Mouse (Mus musculus): ENCODE results near the gene Nr1h2. TPM values are rescaled to one million over a fixed set of nuclear protein-coding genes. Genes with fewer than 3 reads are reported as not detected.

Gene Nr1h2
- total RNA-seq, 2 experiments from 2014 or later: 28.8 to 69.2 TPM

Other genes starting within 250 kb of the Nr1h2 start
- 0.74 and 0.77 TPM in 2 replicates for gene Clec11a, start 247.0 kb downstream of the Nr1h2 start, total RNA-seq (2014; fragmentation: Nextera tagmentation)
- gene Clec11a, start 247.0 kb downstream of the Nr1h2 start, total RNA-seq (2017): 1.7 and 4.3 TPM in 2 replicates
- 0.22 and 1.3 TPM in 2 replicates for gene Shank1, start 243.7 kb downstream of the Nr1h2 start, total RNA-seq (2014; fragmentation: Nextera tagmentation)
- 0.27 TPM in 1 of 2 replicates, not detected in the other for gene Shank1, start 243.7 kb downstream of the Nr1h2 start, total RNA-seq (2017)
- not detected in 2 replicates for gene Syt3, start 169.8 kb downstream of the Nr1h2 start, total RNA-seq (2014; fragmentation: Nextera tagmentation)
- 0.61 TPM in 1 of 2 replicates, not detected in the other for gene Syt3, start 169.8 kb downstream of the Nr1h2 start, total RNA-seq (2017)
- not detected in 2 replicates for gene 1700008O03Rik, start 168.1 kb downstream of the Nr1h2 start, total RNA-seq (2014; fragmentation: Nextera tagmentation)
- 0.65 TPM in 1 of 2 replicates, not detected in the other for gene 1700008O03Rik, start 168.1 kb downstream of the Nr1h2 start, total RNA-seq (2017)
- gene Lrrc4b, start 124.9 kb downstream of the Nr1h2 start, total RNA-seq (2014; fragmentation: Nextera tagmentation): not detected in 2 replicates
- not detected in 2 replicates for gene Lrrc4b, start 124.9 kb downstream of the Nr1h2 start, total RNA-seq (2017)
- not detected in 2 replicates for gene Aspdh, start 88.6 kb downstream of the Nr1h2 start, total RNA-seq (2014; fragmentation: Nextera tagmentation)
- gene Aspdh, start 88.6 kb downstream of the Nr1h2 start, total RNA-seq (2017): not detected in 2 replicates
- 73.4 and 96.5 TPM in 2 replicates for gene Josd2, start 86.0 kb downstream of the Nr1h2 start, total RNA-seq (2014; fragmentation: Nextera tagmentation)
- gene Josd2, start 86.0 kb downstream of the Nr1h2 start, total RNA-seq (2017): 25.0 and 30.6 TPM in 2 replicates
- 62.8 and 83.9 TPM in 2 replicates for gene Emc10, start 57.4 kb downstream of the Nr1h2 start, total RNA-seq (2014; fragmentation: Nextera tagmentation)
- 30.1 and 31.1 TPM in 2 replicates for gene Emc10, start 57.4 kb downstream of the Nr1h2 start, total RNA-seq (2017)
- not detected in 2 replicates for gene Fam71e1, start 57.4 kb downstream of the Nr1h2 start, total RNA-seq (2014; fragmentation: Nextera tagmentation)
- gene Fam71e1, start 57.4 kb downstream of the Nr1h2 start, total RNA-seq (2017): 0.75 TPM in 1 of 2 replicates, not detected in the other
- gene Mybpc2, start 29.3 kb downstream of the Nr1h2 start, total RNA-seq (2014; fragmentation: Nextera tagmentation): 0.48 TPM in 1 of 2 replicates, not detected in the other
- not detected in 2 replicates for gene Mybpc2, start 29.3 kb downstream of the Nr1h2 start, total RNA-seq (2017)
- gene Spib, start 21.9 kb downstream of the Nr1h2 start, total RNA-seq (2014; fragmentation: Nextera tagmentation): 0.67 and 4.7 TPM in 2 replicates
- gene Spib, start 21.9 kb downstream of the Nr1h2 start, total RNA-seq (2017): not detected in 2 replicates
- 194 and 214 TPM in 2 replicates for gene Pold1, start 5.1 kb downstream of the Nr1h2 start, total RNA-seq (2014; fragmentation: Nextera tagmentation)
- gene Pold1, start 5.1 kb downstream of the Nr1h2 start, total RNA-seq (2017): 61.0 and 90.8 TPM in 2 replicates
- 5.3 and 10.3 TPM in 2 replicates for gene Napsa, start 18.4 kb upstream of the Nr1h2 start, total RNA-seq (2014; fragmentation: Nextera tagmentation)
- 2.0 and 11.0 TPM in 2 replicates for gene Napsa, start 18.4 kb upstream of the Nr1h2 start, total RNA-seq (2017)
- gene Kcnc3, start 36.7 kb upstream of the Nr1h2 start, total RNA-seq (2014; fragmentation: Nextera tagmentation): 1.9 and 7.9 TPM in 2 replicates
- gene Kcnc3, start 36.7 kb upstream of the Nr1h2 start, total RNA-seq (2017): 0.11 TPM in 1 of 2 replicates, not detected in the other
- not detected in 2 replicates for gene Myh14, start 116.9 kb upstream of the Nr1h2 start, total RNA-seq (2014; fragmentation: Nextera tagmentation)
- not detected in 2 replicates for gene Myh14, start 116.9 kb upstream of the Nr1h2 start, total RNA-seq (2017)
- gene Izumo2, start 154.8 kb upstream of the Nr1h2 start, total RNA-seq (2014; fragmentation: Nextera tagmentation): not detected in 2 replicates
- not detected in 2 replicates for gene Izumo2, start 154.8 kb upstream of the Nr1h2 start, total RNA-seq (2017)
- 34.2 and 43.8 TPM in 2 replicates for gene Vrk3, start 194.5 kb upstream of the Nr1h2 start, total RNA-seq (2014; fragmentation: Nextera tagmentation)
- 51.5 and 81.2 TPM in 2 replicates for gene Vrk3, start 194.5 kb upstream of the Nr1h2 start, total RNA-seq (2017)
- 0.22 and 2.0 TPM in 2 replicates for gene Zfp473, start 197.1 kb upstream of the Nr1h2 start, total RNA-seq (2014; fragmentation: Nextera tagmentation)
- 6.5 TPM in 1 of 2 replicates, not detected in the other for gene Zfp473, start 197.1 kb upstream of the Nr1h2 start, total RNA-seq (2017)